Mouse (Mus musculus) stomach, postnatal 0 days (tissue): ENCODE results near the gene Cers6. TPM values are rescaled to one million over a fixed set of nuclear protein-coding genes. Genes with fewer than 3 reads are reported as not detected.
A peak's percentile ranks its signal among the peaks of the same experiment; 100 is the strongest.

Experiments
- ATAC-seq: fragments of 200-750 bp; cut with Nextera tagmentation; 2 replicates; pipeline ENCODE4 v1.8.0; 2017; ENCODE audit not compliant: low FRiP score, low TSS enrichment
- DNase-seq: peaks from one replicate; pipeline ENCODE4 v3.0.0-alpha.2; 2016; ENCODE audit warnings: low spot score
- H3K27ac ChIP-seq: fragments of 300-500 bp; sonication (generic); replicated peaks from 2 replicates; pipeline ENCODE4 v1.5.1; 2014; ENCODE audit warnings: mild to moderate bottlenecking, control low read depth
- H3K27me3 ChIP-seq: fragments of 300-500 bp; sonication (generic); 2 replicates; pipeline ENCODE4 v1.6.1; 2014; ENCODE audit warnings: low read length; ENCODE audit not compliant: control insufficient read depth, insufficient read depth
- H3K36me3 ChIP-seq: fragments of 300-500 bp; sonication (generic); 2 replicates; pipeline ENCODE4 v1.6.1; 2014; ENCODE audit warnings: low read length, mixed read lengths; ENCODE audit not compliant: control insufficient read depth, insufficient read depth
- H3K4me1 ChIP-seq: fragments of 300-500 bp; sonication (generic); replicated peaks from 2 replicates; pipeline ENCODE4 v1.6.1; 2014; ENCODE audit warnings: antibody characterized with exemption; ENCODE audit not compliant: control insufficient read depth, insufficient read depth
- H3K4me2 ChIP-seq: fragments of 300-500 bp; sonication (generic); replicated peaks from 2 replicates; pipeline ENCODE4 v1.6.1; 2014; ENCODE audit warnings: low read depth, mild to moderate bottlenecking, control low read depth, moderate library complexity
- H3K4me3 ChIP-seq: fragments of 300-500 bp; sonication (generic); 2 replicates; pipeline ENCODE4 v1.5.1; 2014; ENCODE audit warnings: low read depth, low read length, control low read depth
- H3K9ac ChIP-seq: fragments of 300-500 bp; sonication (generic); 2 replicates; pipeline ENCODE4 v1.6.1; 2014; ENCODE audit warnings: mild to moderate bottlenecking, low read length, control low read depth, mixed read lengths
- H3K9me3 ChIP-seq: fragments of 300-500 bp; sonication (generic); 2 replicates; pipeline ENCODE4 v1.6.1; 2016; ENCODE audit warnings: low read length; ENCODE audit not compliant: control insufficient read depth
- CTCF ChIP-seq: IDR thresholded peaks from 2 replicates; pipeline ENCODE4 v1.5.1; 2016; ENCODE audit warnings: antibody characterized with exemption, low read depth, mild to moderate bottlenecking, moderate library complexity
- EP300 ChIP-seq: optimal IDR thresholded peaks from 2 replicates; pipeline ENCODE3; 2016; ENCODE audit warnings: antibody characterized with exemption
- WGBS: fragments of 180-500 bp; shearing (Covaris S2); extraction: QIAGEN DNeasy Blood & Tissue Kit; methylation state at CpG from one replicate; pipeline ENCODE4 v1.1.7; 2014; 5-methylcytosine and 5-hydroxymethylcytosine counted together
- polyA plus RNA-seq: library from polyadenylated mRNA; unstranded; fragments of >200 nt; fragmentation: Nextera tagmentation; extraction: Ambion mirVana; gene quantifications from 2 replicates; pipeline ENCODE4 v1.2.1, GENCODE M21; 2015

Gene Cers6
- polyA plus RNA-seq, 1 experiment from 2014 or later, result 8.0 TPM

GRCm38 (mm10) chr2:69149154-69149553 lies 287.9 kb downstream of the Cers6 start:
- Histone ChIP-seq H3K9ac (no peak overlapping the region), H3K36me3 (no peaks in the 10 kb centered on the region), H3K4me2 (no peak overlapping the region), H3K27ac (no peak overlapping the region), H3K4me3 (no peak overlapping the region), H3K4me1 (no peaks in the 10 kb centered on the region), H3K9me3 (no peaks in the 10 kb centered on the region), H3K27me3 (no peaks in the 10 kb centered on the region)
- TF ChIP-seq EP300, result no peak
- no peak for TF ChIP-seq CTCF
- DNase-seq (peak; percentile 53), ATAC-seq (peak; percentile 93)
- 67% methylated on average over 10 of the region's 10 CpGs for WGBS

- DNase-seq (no peak), ATAC-seq (no peak)
- H3K9me3 ChIP-seq, result no peaks in the 10 kb centered on the region
- TF ChIP-seq CTCF, result no peak
- no peak for TF ChIP-seq EP300
- no peak overlapping the region for H3K4me2 ChIP-seq
- H3K36me3 ChIP-seq, result no peaks in the 10 kb centered on the region
- H3K27me3 ChIP-seq, result no peaks in the 10 kb centered on the region
- 79% methylated on average over 5 of the region's 5 CpGs for WGBS
- no peaks in the 10 kb centered on the region for H3K4me1 ChIP-seq
- H3K9ac ChIP-seq, result no peak overlapping the region
- no peak overlapping the region for H3K27ac ChIP-seq
- no peak overlapping the region for H3K4me3 ChIP-seq
Observed at GRCm38 (mm10) chr2:69150841-69151240, 289.6 kb downstream of the Cers6 start.

GRCm38 (mm10) chr2:69155861-69156260 lies 294.6 kb downstream of the Cers6 start:
- no peak overlapping the region for H3K9ac ChIP-seq
- no peak overlapping the region for H3K4me3 ChIP-seq
- H3K27me3 ChIP-seq, result no peaks in the 10 kb centered on the region
- H3K4me1 ChIP-seq, result no peaks in the 10 kb centered on the region
- no peak overlapping the region for H3K27ac ChIP-seq
- TF ChIP-seq CTCF (no peak), EP300 (no peak)
- H3K4me2 ChIP-seq, result no peak overlapping the region
- H3K36me3 ChIP-seq, result no peaks in the 10 kb centered on the region
- H3K9me3 ChIP-seq, result no peaks in the 10 kb centered on the region
- ATAC-seq, result no peak
- no peak for DNase-seq
- WGBS, result 40% methylated on average over 3 of the region's 3 CpGs

- Histone ChIP-seq H3K4me3 (no peak overlapping the region), H3K9ac (no peak overlapping the region), H3K27me3 (no peaks in the 10 kb centered on the region), H3K27ac (no peak overlapping the region), H3K36me3 (no peaks in the 10 kb centered on the region), H3K9me3 (no peaks in the 10 kb centered on the region), H3K4me2 (no peak overlapping the region), H3K4me1 (no peaks in the 10 kb centered on the region)
- TF ChIP-seq EP300, result no peak
- TF ChIP-seq CTCF, result no peak
- DNase-seq (no peak), ATAC-seq (no peak)
- 53% methylated on average over 7 of the region's 7 CpGs for WGBS
Observed at GRCm38 (mm10) chr2:69156283-69156682, 295.0 kb downstream of the Cers6 start.

- no peak overlapping the region for H3K4me2 ChIP-seq
- no peak overlapping the region for H3K4me3 ChIP-seq
- H3K9ac ChIP-seq, result no peak overlapping the region
- H3K9me3 ChIP-seq, result no peaks in the 10 kb centered on the region
- H3K36me3 ChIP-seq, result no peaks in the 10 kb centered on the region
- ATAC-seq (no peak), DNase-seq (no peak)
- H3K4me1 ChIP-seq, result no peaks in the 10 kb centered on the region
- no peak overlapping the region for H3K27ac ChIP-seq
- TF ChIP-seq EP300 (no peak), CTCF (no peak)
- no peaks in the 10 kb centered on the region for H3K27me3 ChIP-seq
Observed at GRCm38 (mm10) chr2:69158907-69159306, 297.7 kb downstream of the Cers6 start.

Other genes starting within 250 kb of the Cers6 start
- gene 4932414N04Rik, start 205.0 kb upstream of the Cers6 start, polyA plus RNA-seq, result not detected in 2 replicates